Mouse (Mus musculus) lung, postnatal 25 days (tissue): ENCODE measurements around the gene Carhsp1.

Source experiments
- DNase-seq: peaks from one replicate; pipeline ENCODE4 v3.0.0; 2022; ENCODE audit warnings: low spot score

Carhsp1 gene

DNA sequence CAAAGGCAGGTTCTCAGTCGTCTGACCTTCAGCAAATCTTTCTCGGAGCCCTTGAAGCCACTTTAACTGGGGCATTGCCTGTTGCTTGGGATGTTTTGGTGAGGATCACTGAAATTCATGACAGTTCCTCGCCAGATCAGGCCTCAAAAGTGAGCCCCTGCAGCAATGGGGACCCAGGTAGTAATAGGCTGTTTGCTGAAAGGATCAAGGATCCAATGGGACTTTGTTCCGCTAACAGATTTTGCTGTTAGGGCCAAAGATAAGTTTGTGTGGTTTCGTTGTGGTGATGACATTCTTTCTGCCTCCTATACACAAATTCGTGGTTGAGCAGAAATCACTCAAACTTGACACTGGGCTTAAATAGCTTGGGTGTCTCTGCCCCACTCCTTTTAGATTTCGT is 33.8 kb downstream of the Carhsp1 start:
- DNase-seq, result no peak

DNA sequence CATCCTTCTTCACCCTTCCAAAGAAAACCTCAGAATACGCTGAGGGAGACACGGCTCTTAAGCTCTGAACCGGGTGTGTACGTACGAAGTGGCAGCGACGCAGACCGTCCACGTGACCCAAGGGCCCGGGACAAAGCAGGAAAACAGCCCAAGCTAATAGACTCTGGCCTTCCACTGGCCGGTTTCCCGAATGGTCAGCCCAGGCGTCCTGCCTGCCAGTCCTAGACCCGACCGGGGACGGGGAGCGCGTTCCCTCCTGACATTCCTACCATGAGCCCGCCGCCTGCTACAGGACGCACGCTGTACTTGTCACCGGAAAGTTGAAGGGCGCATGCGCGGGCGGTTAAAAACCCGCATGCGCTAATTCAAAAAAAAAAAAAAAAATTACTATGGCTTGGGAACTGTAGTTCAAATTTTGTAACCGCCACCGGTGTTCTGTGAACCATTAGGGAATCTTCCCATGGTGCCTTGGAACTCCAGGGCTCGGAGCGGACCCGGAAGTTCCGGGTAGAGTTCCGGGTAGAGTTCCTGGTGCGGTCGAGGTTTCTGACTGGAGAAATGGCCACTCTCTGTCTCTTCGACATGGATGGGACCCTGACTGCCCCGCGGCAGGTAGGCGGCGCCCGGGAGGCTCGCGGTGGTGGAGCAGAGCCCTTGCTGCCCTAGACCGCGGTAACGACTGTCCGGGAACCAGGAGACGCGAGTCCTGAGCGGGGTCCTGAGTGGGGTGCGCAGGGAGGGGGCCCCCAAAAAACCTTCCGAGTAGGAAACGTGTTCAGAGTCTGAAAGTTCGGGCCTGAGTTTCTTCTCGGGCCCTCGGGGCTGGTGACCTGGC is 34.5 kb downstream of the Carhsp1 start, which contains the start of the genes Pmm2 and Tmem186:
Pmm2 (plus strand) TSS at position 458 of the 835 bp plus-strand sequence.
Tmem186 (minus strand) TSS at position 496 of the 835 bp plus-strand sequence.
- DNase-seq, result peak; percentile 88

DNA sequence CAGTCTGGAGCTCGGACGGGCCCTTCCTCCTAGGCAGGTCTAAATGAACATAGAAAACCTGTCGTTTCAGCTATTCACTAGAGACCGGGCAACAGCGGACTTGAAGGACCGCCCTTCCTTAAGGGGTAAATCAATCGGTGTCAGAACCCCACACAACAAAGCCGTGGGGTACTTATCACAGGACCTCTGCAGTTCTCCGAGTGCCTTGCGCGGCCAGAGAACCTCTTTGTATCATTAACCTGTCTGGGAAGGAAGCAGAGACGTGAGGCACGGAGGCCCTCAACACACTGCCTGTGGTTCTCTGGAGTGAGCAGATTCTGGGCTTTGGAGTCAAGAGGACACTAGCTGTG is 35.1 kb downstream of the Carhsp1 start:
- DNase-seq, result no peak

DNA sequence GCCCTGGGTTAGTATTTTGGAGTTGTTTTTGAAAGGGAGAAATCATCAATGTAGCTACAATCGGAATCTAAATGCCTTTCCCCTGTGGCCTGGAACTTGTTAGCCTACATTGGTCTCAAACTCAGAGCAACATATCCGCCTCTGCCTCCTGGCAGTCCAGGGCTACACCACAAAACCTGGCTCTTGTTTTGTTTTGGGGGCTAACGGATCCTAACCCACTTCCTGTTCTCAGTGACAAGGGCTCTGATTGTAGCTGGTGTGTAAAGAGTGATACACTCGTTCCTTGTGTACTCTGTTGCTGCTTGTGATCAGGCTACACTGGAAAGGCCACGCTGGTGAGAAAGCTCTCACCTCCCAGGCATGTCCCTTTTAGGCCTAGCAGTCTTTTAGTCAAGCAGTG is 40.5 kb downstream of the Carhsp1 start:
- no peak for DNase-seq

DNA sequence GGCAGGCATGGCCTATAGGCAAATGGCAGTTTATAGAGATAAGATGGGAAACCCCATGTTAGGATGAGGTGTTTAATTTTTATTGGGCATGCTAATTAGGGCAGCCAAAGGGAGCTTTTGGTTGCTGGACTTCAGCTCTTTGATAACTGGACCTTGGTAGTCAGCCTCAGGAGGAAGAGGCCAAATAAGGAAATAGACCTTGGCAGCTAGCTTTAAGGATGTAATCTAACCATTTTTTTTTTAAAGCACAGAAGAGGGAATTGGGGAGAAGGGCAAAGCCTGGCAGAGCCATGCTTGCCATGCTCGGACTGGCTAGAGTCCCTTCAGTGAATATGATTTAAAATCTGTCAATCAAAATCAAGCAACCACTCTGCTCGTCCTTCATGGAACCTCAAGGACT is 41.5 kb downstream of the Carhsp1 start:
- DNase-seq, result no peak

DNA sequence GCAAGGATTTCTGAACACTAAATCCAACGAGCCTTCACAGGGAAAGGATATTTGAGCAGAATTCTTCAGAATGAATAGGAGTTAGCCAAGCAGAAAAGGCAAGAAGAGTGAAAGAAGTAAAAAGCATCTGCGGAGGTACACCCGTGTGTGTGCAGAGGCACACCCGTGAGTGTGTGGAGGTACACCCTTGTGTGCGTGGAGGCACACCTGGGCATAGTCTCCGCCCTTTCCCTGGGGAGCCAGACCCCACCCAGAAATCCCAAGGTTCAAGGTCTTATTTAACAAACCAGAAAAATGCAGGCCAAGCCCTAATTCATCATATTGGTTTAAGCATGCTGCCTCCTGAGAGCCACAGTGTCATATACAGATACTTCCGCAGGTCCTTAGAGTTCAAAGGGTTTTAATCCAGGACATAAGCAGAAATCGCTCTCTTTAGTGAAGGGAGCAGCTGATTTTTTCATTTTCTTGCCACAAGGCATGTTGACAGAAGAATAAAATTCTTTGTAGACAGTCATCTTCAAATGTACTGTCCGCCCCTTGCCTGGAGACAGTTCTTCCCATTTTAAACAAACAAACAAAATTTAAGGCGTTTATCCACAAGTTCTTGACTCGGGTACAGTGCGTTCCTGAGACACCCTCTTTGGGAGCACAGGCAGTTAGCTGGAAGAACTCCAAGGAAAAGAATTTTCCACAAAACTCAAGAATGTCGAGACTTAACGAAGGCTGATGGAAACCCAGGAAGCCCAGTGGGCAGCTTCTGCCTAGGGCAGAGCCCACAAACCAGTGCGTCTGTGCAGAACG is 51.4 kb downstream of the Carhsp1 start:
- peak; percentile 21 for DNase-seq

DNA sequence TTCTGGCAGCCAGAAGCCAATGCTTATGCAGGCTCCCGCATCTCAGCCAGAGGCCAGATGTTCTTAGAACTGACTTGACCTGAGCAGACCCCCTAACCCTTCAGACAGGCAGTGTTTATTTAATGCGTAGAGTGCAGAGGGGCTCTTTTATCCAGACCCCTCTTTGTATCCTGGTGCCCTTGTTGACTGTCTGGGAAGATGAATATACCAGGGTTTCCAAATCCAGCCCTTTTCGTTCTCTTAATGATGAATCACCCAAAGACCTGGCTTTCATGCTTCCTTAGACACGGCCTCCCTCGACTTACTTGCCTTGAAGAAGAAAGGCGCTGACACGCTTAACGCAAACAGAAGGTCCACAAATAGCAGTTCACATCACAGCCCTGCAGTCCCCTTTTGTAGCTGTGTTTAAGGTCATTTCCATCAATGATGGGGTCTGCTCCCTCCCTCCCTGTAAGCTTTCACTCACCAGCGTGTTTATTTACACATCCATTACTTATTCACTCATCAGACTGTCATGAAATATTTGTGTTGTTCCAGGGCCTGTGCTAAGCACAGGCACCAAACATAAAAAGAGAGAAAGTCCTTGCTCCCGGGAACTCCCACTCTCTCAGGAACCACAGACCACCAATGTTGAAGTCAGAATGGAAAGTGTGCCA is 52.2 kb downstream of the Carhsp1 start:
- no peak for DNase-seq

DNA sequence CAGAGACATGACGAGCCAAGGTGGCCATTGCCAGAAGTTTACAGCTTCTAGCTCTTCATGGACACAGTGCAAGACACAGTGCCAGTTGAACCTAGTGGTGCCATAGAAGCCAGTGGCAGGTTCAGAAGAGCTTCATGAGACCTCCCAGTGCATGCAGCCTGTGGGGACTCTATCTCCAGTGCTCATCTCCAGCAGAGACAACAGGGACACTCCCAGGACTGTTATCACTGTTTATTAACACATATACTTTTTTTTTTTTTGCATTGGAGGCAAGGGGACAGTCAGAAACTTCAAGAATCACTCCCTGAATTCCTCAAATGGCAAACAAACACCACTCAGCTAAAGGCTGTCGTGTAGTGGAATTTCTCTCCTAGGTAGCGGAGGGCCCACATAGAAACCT is 58.5 kb downstream of the Carhsp1 start:
- DNase-seq, result no peak

DNA sequence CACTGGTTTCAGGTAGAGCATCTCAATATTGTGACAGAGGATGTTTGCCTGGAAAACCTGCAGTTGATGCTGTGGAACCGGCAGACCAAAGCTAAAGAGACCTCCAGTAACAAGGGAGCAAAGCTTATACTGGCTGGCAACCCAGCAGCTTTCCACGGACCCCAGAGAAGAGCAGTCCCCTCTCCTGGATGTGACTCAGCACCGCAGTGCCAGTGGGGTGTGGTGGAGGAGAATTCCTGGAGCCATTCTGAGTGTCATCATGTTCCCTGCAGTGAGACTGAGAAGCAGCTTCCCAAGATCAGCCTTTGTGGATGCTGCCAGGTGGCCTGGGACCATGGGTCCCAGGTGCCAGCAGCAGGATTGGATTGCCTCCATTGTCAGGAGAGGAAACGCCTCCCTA is 58.9 kb downstream of the Carhsp1 start:
- DNase-seq, result no peak

DNA sequence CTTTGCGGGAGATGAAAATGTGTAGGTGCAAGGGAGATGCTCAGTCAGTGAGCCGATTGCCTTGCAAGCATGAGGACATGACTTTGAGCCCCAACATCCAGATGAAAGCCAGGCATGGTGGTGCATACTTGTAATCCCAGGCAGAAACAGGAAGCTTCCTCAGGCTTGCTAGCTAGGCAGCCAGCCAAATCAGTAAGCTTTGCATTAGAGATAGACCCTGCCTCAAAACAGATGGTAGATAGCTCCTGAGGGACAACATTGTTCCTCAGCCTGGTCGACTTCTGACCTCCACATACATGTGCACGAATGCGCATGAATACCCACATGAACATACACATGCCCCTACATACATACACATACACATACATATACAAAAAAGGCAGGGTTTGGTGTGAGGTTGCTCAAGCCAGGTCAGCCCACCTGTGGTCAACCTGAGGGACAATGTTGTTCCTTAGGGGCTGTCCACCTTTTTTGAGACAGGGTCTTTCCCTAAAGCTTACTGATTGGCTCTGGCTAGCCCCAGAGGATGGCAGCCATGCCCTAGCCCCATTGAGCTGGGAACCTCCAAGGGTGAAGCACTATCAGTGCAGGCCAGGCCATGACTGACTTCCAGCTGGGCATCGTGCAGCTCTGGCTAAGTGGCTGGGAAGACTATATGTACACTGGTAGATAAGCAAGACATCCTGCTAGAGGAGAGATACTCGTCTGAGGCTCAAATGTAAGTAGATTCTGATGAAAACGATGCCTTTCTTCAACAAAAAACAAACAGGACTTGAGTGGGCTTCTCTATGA is 59.5 kb downstream of the Carhsp1 start:
- no peak for DNase-seq

DNA sequence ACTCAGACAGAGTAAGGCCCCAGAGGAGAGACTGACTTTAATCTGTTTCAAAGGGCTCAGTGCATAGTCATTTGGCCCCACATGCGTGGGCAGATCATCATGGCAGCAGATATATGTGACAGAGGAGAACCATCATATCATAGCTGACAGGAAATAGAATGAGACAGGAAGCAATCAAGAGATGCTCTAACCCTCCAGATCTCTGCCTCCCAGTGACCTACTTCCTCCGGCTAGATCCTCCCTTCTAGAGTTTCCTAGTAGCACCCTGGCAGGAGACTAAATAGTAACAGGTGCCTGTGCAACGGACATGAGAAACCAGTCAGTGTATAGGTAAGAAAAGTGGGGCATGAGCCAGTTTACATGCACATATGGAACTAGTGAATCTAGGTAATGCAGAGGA is 61.6 kb downstream of the Carhsp1 start:
- no peak for DNase-seq
